In genomic region chr2:56912531-56912930, GRCm38 (mm10) we compare ENCODE assay signal across 32 mouse cellular contexts.
"Had no signal": no experiment of that assay in that cellular context is flagged by ENCODE, and none has a peak within 500 bp of the region (broad histone marks: within the 10 kb centered on the region; RNA-seq: fewer than 3 reads in every experiment).

No protein-coding gene starts in this region.

- H3K27me3 ChIP-seq: heart, embryonic 12.5 days; heart, embryonic 13.5 days; heart, embryonic 15.5 days; hindbrain, embryonic 12.5 days; hindbrain, embryonic 13.5 days; hindbrain, embryonic 15.5 days; intestine, embryonic 15.5 days; kidney, embryonic 15.5 days had no signal

- H3K9me3 ChIP-seq: heart, embryonic 12.5 days; heart, embryonic 13.5 days; heart, embryonic 15.5 days; hindbrain, embryonic 10.5 days; hindbrain, embryonic 12.5 days; hindbrain, embryonic 13.5 days; hindbrain, embryonic 15.5 days; intestine, embryonic 15.5 days; kidney, embryonic 15.5 days had no signal

- H3K36me3 ChIP-seq: heart, embryonic 12.5 days; heart, embryonic 13.5 days; heart, embryonic 15.5 days; hindbrain, embryonic 10.5 days; hindbrain, embryonic 12.5 days; hindbrain, embryonic 13.5 days; hindbrain, embryonic 15.5 days; intestine, embryonic 15.5 days; kidney, embryonic 15.5 days had no signal

- ATAC-seq: hindbrain, embryonic 16.5 days; hindbrain, postnatal 0 days; inflammation-experienced regulatory T-cells, adult 6 months; intestine, embryonic 15.5 days; intestine, embryonic 16.5 days; intestine, postnatal 0 days had no signal

- DNase-seq: heart, postnatal 10 days; heart, postnatal 14 days; heart, postnatal 36 days; heart, postnatal 4 days; kidney, adult 11 months; kidney, adult 18-20 months; kidney, adult 2 months; kidney, adult 8-10 months; kidney, adult 9 months; kidney, postnatal 10 days; kidney, postnatal 14 days; kidney, postnatal 25 days; kidney, postnatal 36 days; kidney, postnatal 4 days; layer of hippocampus, adult 9-11 months; layer of hippocampus, postnatal 36 days had no signal

- H3K4me3 ChIP-seq: heart, embryonic 12.5 days; heart, embryonic 13.5 days; heart, embryonic 15.5 days; hindbrain, embryonic 10.5 days; hindbrain, embryonic 12.5 days; hindbrain, embryonic 13.5 days; hindbrain, embryonic 15.5 days; intestine, embryonic 15.5 days; kidney, embryonic 15.5 days; layer of hippocampus, adult 2 months; left cerebral cortex, adult 2 months had no signal

- H3K4me1 ChIP-seq: heart, embryonic 12.5 days; heart, embryonic 13.5 days; heart, embryonic 15.5 days; hindbrain, embryonic 10.5 days; hindbrain, embryonic 12.5 days; hindbrain, embryonic 13.5 days; hindbrain, embryonic 15.5 days; intestine, embryonic 15.5 days; kidney, embryonic 15.5 days had no signal
